Mouse (Mus musculus) layer of hippocampus, adult 2 months (tissue): Measurements from ENCODE around the gene Ubr2. TPM values are rescaled to one million over a fixed set of nuclear protein-coding genes. Genes with fewer than 3 reads are reported as not detected.

Experiments used
- DNase-seq, 2 experiments: peaks; one replicate each; pipeline ENCODE4 v3.0.0; 2022; ENCODE audit warnings: low spot score in 2 of 2
- H3K27ac ChIP-seq: fragments of 200-600 bp; 2 replicates; pipeline ENCODE4 v1.8.1; 2022
- H3K4me3 ChIP-seq: fragments of 200-600 bp; 2 replicates; pipeline ENCODE4 v1.8.1; 2022; ENCODE audit warnings: mild to moderate bottlenecking
- CTCF ChIP-seq: fragments of 200-600 bp; conservative IDR thresholded peaks from 2 replicates; pipeline ENCODE4 v1.8.1; 2022; ENCODE audit warnings: antibody characterized with exemption, mild to moderate bottlenecking, moderate library complexity
- total RNA-seq, 2 experiments: library from RNA; stranded (reverse); gene quantifications; 2 replicates each; pipeline ENCODE4 v1.2.3; 2021

Ubr2 gene
- total RNA-seq, 2 experiments from 2014 or later = 61.0 to 63.7 TPM

DNA sequence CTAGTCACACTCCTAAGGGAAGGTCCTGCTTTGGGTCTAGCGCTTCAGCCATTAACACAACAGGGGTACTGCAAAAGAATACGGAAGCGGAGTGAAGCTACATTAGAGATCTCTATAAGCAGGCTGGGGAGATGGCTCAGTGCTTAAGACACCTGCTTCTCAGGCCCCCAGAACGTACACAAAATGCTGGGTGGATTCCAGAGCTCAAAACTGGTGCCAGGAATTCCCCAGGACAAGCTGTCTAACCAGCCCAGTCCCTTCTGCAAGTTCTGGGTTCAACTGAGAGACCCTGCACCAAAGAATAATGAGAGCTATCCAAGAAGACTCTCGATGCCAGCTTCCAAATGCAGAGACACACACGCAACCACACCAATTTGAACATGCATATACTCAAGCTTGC is 128.6 kb downstream of the Ubr2 start:
- no peak overlapping the region for H3K4me3 ChIP-seq
- TF ChIP-seq CTCF = no peak
- DNase-seq = no peak
- H3K27ac ChIP-seq = no peak overlapping the region

GRCm38 (mm10) chr17:46880322-46880721 is 130.0 kb downstream of the Ubr2 start:
- TF ChIP-seq CTCF = no peak
- no peak for DNase-seq
- H3K4me3 ChIP-seq = no peak overlapping the region
- peak overlapping the region; percentile 53; the same call in 1 of the 2 replicates for H3K27ac ChIP-seq

- Histone ChIP-seq H3K27ac (peak overlapping the region; percentile 53; the same call in 1 of the 2 replicates), H3K4me3 (no peak overlapping the region)
- no peak for DNase-seq
- TF ChIP-seq CTCF = no peak
Measured at GRCm38 (mm10) chr17:46879841-46880311, 130.5 kb downstream of the Ubr2 start.

Other genes starting within 250 kb of the Ubr2 start
- gene Ptcra, start 246.8 kb downstream of the Ubr2 start, total RNA-seq = not detected
- gene 2310039H08Rik, start 237.9 kb downstream of the Ubr2 start, total RNA-seq = 10 to 100 TPM in 1 of 2 experiments, 1 to 10 TPM in 1; 8.7 to 10.7 TPM
- 10 to 100 TPM; 42.8 to 51.2 TPM for gene Rpl7l1, start 227.9 kb downstream of the Ubr2 start, total RNA-seq
- 10 to 100 TPM; 56.1 to 61.3 TPM for gene Bicral, start 152.1 kb downstream of the Ubr2 start, total RNA-seq
- gene Tbcc, start 119.9 kb downstream of the Ubr2 start, total RNA-seq = 10 to 100 TPM; 27.3 to 36.3 TPM
- not detected for gene Prph2, start 100.1 kb downstream of the Ubr2 start, total RNA-seq